Mouse (Mus musculus): ENCODE data around the gene Il1r1. TPM values are rescaled to one million over a fixed set of nuclear protein-coding genes. Genes with fewer than 3 reads are reported as not detected.

Gene Il1r1
- polyA plus RNA-seq, 1 experiment from 2014 or later: 0.51 TPM

- H3K4me3 ChIP-seq (ENCODE audit: low read depth, low read length): no peak overlapping the region
- WGBS: 87% methylated on average over 3 of the region's 3 CpGs
- ATAC-seq (ENCODE audit: low read depth): no peak
Measured at GRCm38 (mm10) chr1:40327604-40328003, 102.7 kb downstream of the Il1r1 start.

GRCm38 (mm10) chr1:40329526-40329925, 104.6 kb downstream of the Il1r1 start:
- no peak for ATAC-seq (ENCODE audit: low read depth)

More at GRCm38 (mm10) chr1:40327604-40328003, 102.7 kb downstream of the Il1r1 start:
- Histone ChIP-seq H3K4me2 (ENCODE audit: low read depth, low read length) (no peak overlapping the region), H3K4me1 (ENCODE audit: control insufficient read depth, insufficient read depth, low read length) (0 out of 2 replicates have a peak, but pooled peaks cover 8% of the 10 kb centered on the region), H3K9ac (replicated peaks; ENCODE audit: low read depth, low read length) (no peak overlapping the region), H3K36me3 (ENCODE audit: control insufficient read depth, insufficient read depth, low read length) (no peaks in the 10 kb centered on the region), H3K27me3 (ENCODE audit: control insufficient read depth, insufficient read depth, low read length) (peaks cover 17% of the 10 kb centered on the region), H3K27ac (ENCODE audit: low read depth, low read length) (no peak overlapping the region), H3K9me3 (ENCODE audit: control insufficient read depth, low read length) (no peaks in the 10 kb centered on the region)

GRCm38 (mm10) chr1:40330181-40330580, 105.3 kb downstream of the Il1r1 start:
- Histone ChIP-seq H3K9ac (replicated peaks; ENCODE audit: low read depth, low read length) (no peak overlapping the region), H3K36me3 (ENCODE audit: control insufficient read depth, insufficient read depth, low read length) (no peaks in the 10 kb centered on the region), H3K9me3 (ENCODE audit: control insufficient read depth, low read length) (no peaks in the 10 kb centered on the region), H3K4me1 (ENCODE audit: control insufficient read depth, insufficient read depth, low read length) (0 out of 2 replicates have a peak, but pooled peaks cover 8% of the 10 kb centered on the region), H3K27ac (ENCODE audit: low read depth, low read length) (no peak overlapping the region), H3K27me3 (ENCODE audit: control insufficient read depth, insufficient read depth, low read length) (peaks cover 13% of the 10 kb centered on the region), H3K4me2 (ENCODE audit: low read depth, low read length) (no peak overlapping the region), H3K4me3 (ENCODE audit: low read depth, low read length) (no peak overlapping the region)
- no peak for ATAC-seq (ENCODE audit: low read depth)
- WGBS: 87% methylated on average over 8 of the region's 8 CpGs

More at GRCm38 (mm10) chr1:40329526-40329925, 104.6 kb downstream of the Il1r1 start:
- Histone ChIP-seq H3K36me3 (ENCODE audit: control insufficient read depth, insufficient read depth, low read length) (no peaks in the 10 kb centered on the region), H3K9ac (replicated peaks; ENCODE audit: low read depth, low read length) (no peak overlapping the region), H3K4me2 (ENCODE audit: low read depth, low read length) (no peak overlapping the region), H3K4me1 (ENCODE audit: control insufficient read depth, insufficient read depth, low read length) (0 out of 2 replicates have a peak, but pooled peaks cover 8% of the 10 kb centered on the region), H3K27me3 (ENCODE audit: control insufficient read depth, insufficient read depth, low read length) (peaks cover 14% of the 10 kb centered on the region), H3K9me3 (ENCODE audit: control insufficient read depth, low read length) (no peaks in the 10 kb centered on the region), H3K27ac (ENCODE audit: low read depth, low read length) (no peak overlapping the region), H3K4me3 (ENCODE audit: low read depth, low read length) (no peak overlapping the region)
- 93% methylated on average over 1 of the region's 1 CpGs for WGBS

DNA sequence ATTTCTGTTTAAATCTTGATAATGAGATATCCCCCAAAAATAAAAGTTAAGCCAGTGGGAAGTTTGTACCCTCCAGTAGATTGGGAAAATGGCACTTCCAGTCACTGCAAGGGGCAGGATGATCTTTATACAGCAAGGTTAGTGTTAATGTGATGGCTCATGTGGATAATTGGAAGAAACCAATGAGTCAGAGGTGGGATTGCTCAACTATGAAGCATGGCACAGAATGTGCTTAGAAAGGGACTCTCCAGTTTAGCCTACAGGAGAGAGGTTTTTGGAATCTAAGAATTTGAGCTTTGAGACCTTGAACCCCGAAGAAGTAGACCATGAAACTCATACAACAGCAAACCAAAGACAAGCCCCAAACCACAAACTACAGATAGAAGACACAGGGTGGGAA, 114.5 kb downstream of the Il1r1 start:
- H3K9ac ChIP-seq (replicated peaks; ENCODE audit: low read depth, low read length): no peak overlapping the region
- no peak overlapping the region for H3K27ac ChIP-seq (ENCODE audit: low read depth, low read length)
- H3K4me1 ChIP-seq (ENCODE audit: control insufficient read depth, insufficient read depth, low read length): no peaks in the 10 kb centered on the region
- no peaks in the 10 kb centered on the region for H3K36me3 ChIP-seq (ENCODE audit: control insufficient read depth, insufficient read depth, low read length)
- WGBS: 93% methylated on average over 1 of the region's 1 CpGs
- no peak overlapping the region for H3K4me3 ChIP-seq (ENCODE audit: low read depth, low read length)
- no peaks in the 10 kb centered on the region for H3K27me3 ChIP-seq (ENCODE audit: control insufficient read depth, insufficient read depth, low read length)
- no peaks in the 10 kb centered on the region for H3K9me3 ChIP-seq (ENCODE audit: control insufficient read depth, low read length)
- ATAC-seq (ENCODE audit: low read depth): no peak
- H3K4me2 ChIP-seq (ENCODE audit: low read depth, low read length): no peak overlapping the region

DNA sequence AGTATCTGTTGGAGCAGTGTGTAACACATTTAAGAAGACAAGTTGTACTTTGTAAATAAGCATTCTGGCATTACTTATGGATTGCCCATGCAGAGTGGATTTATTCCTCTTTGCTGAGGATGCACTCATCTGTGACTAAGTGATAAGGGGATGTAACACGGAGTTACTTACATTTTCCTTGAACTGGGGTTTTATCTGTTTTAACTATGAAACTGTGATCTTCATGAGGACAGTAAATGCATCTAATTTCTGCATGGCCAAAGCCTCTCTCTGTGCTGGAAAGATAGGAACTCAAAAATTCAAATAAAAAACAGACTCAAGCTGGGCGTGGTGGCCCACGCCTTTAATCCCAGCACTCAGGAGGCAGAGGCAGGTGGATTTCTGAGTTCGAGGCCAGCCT, 115.2 kb downstream of the Il1r1 start:
- WGBS: 89% methylated on average over 4 of the region's 4 CpGs
- H3K9me3 ChIP-seq (ENCODE audit: control insufficient read depth, low read length): no peaks in the 10 kb centered on the region
- H3K4me2 ChIP-seq (ENCODE audit: low read depth, low read length): no peak overlapping the region
- H3K27ac ChIP-seq (ENCODE audit: low read depth, low read length): no peak overlapping the region
- no peak for ATAC-seq (ENCODE audit: low read depth)
- H3K4me3 ChIP-seq (ENCODE audit: low read depth, low read length): no peak overlapping the region
- no peaks in the 10 kb centered on the region for H3K27me3 ChIP-seq (ENCODE audit: control insufficient read depth, insufficient read depth, low read length)
- H3K36me3 ChIP-seq (ENCODE audit: control insufficient read depth, insufficient read depth, low read length): no peaks in the 10 kb centered on the region
- H3K4me1 ChIP-seq (ENCODE audit: control insufficient read depth, insufficient read depth, low read length): no peaks in the 10 kb centered on the region
- H3K9ac ChIP-seq (replicated peaks; ENCODE audit: low read depth, low read length): no peak overlapping the region

DNA sequence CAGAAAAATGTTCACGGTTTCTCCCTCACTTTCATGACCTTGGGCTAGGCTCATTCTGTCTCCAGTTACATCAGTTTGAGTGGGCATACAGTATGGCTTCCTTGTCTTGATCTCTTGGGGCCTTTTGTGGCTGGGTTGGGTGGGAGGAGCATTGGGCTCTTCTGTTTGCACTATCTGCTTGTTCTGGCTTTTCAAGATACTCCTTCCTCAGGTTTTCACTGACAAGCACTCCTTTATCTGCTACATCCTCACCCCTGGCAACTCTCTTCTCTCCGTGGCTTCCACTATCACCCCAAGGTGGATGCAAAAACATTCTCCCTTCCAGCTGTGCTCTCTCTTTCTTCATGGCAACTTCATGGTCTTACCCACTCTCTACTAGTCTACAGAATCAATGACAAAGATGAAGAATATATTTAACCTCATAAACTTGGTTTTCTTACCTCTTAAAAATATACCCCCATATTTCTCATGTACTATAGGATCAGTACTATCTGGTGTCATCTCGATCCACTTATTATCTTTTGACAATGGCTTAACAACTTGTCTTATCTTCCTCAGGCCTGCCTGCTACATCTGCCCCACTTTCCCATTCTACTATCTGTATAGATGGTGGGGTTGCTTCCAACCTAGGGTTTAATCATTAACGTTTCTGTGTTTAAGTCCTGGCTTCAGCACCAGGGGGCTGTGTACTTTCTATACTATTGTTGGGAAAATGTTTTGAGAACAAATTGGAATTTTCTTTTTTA, 127.5 kb downstream of the Il1r1 start:
- no peaks in the 10 kb centered on the region for H3K36me3 ChIP-seq (ENCODE audit: control insufficient read depth, insufficient read depth, low read length)
- no peak overlapping the region for H3K4me3 ChIP-seq (ENCODE audit: low read depth, low read length)
- ATAC-seq (ENCODE audit: low read depth): no peak
- no peak overlapping the region for H3K27ac ChIP-seq (ENCODE audit: low read depth, low read length)
- WGBS: 90% methylated on average over 4 of the region's 4 CpGs
- no peaks in the 10 kb centered on the region for H3K9me3 ChIP-seq (ENCODE audit: control insufficient read depth, low read length)
- H3K9ac ChIP-seq (replicated peaks; ENCODE audit: low read depth, low read length): no peak overlapping the region
- H3K4me1 ChIP-seq (ENCODE audit: control insufficient read depth, insufficient read depth, low read length): no peaks in the 10 kb centered on the region
- no peak overlapping the region for H3K4me2 ChIP-seq (ENCODE audit: low read depth, low read length)
- no peaks in the 10 kb centered on the region for H3K27me3 ChIP-seq (ENCODE audit: control insufficient read depth, insufficient read depth, low read length)

DNA sequence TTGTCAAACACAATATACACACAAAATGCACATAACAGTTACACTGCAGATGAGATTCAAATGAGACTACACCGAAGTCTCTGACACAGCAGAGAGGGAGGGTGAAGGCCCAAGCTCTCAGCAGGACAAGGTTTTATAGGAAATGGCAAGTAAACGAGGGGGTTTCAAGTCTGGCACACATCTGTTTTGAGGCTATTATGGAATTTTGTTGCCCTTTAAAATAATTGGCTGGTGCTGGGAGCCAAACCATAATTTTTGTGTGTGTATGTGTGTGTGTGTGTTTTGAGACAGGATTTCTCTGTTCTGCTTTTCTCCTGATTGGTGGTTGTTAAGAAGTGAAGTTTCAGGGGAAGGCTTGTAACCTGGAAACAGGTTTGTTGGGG, 128.0 kb downstream of the Il1r1 start:
- Histone ChIP-seq H3K36me3 (ENCODE audit: control insufficient read depth, insufficient read depth, low read length) (no peaks in the 10 kb centered on the region), H3K9ac (replicated peaks; ENCODE audit: low read depth, low read length) (no peak overlapping the region), H3K4me3 (ENCODE audit: low read depth, low read length) (no peak overlapping the region), H3K27ac (ENCODE audit: low read depth, low read length) (no peak overlapping the region), H3K4me1 (ENCODE audit: control insufficient read depth, insufficient read depth, low read length) (no peaks in the 10 kb centered on the region), H3K9me3 (ENCODE audit: control insufficient read depth, low read length) (no peaks in the 10 kb centered on the region), H3K27me3 (ENCODE audit: control insufficient read depth, insufficient read depth, low read length) (no peaks in the 10 kb centered on the region), H3K4me2 (ENCODE audit: low read depth, low read length) (no peak overlapping the region)
- WGBS: 54% methylated on average over 2 of the region's 2 CpGs
- ATAC-seq (ENCODE audit: low read depth): no peak

DNA sequence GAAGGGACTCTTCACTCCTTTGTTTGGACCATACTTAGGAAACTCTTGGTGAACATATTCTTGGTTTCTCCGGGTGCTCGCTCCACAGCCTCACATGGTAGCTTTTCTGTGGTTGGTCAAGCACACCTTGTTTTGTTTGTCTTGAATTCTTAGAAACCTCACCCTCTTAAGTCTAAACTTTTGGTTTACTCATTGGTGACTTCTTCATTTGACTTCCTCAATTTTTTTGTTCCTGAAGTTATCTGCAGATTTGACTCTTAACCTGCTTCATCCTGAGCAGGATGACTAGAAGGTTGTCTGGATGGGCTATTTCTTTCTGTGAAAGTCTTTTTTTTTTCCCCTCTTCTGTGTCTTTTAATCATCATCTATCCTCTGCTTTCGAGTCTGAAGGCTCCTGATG, 129.8 kb downstream of the Il1r1 start:
- H3K4me2 ChIP-seq (ENCODE audit: low read depth, low read length): no peak overlapping the region
- no peaks in the 10 kb centered on the region for H3K9me3 ChIP-seq (ENCODE audit: control insufficient read depth, low read length)
- no peaks in the 10 kb centered on the region for H3K36me3 ChIP-seq (ENCODE audit: control insufficient read depth, insufficient read depth, low read length)
- no peak overlapping the region for H3K4me3 ChIP-seq (ENCODE audit: low read depth, low read length)
- 88% methylated on average over 3 of the region's 3 CpGs for WGBS
- no peaks in the 10 kb centered on the region for H3K4me1 ChIP-seq (ENCODE audit: control insufficient read depth, insufficient read depth, low read length)
- ATAC-seq (ENCODE audit: low read depth): no peak
- no peak overlapping the region for H3K27ac ChIP-seq (ENCODE audit: low read depth, low read length)
- no peak overlapping the region for H3K9ac ChIP-seq (replicated peaks; ENCODE audit: low read depth, low read length)
- H3K27me3 ChIP-seq (ENCODE audit: control insufficient read depth, insufficient read depth, low read length): no peaks in the 10 kb centered on the region

GRCm38 (mm10) chr1:40355431-40355843, 130.6 kb downstream of the Il1r1 start:
- ATAC-seq (ENCODE audit: low read depth): no peak
- no peaks in the 10 kb centered on the region for H3K36me3 ChIP-seq (ENCODE audit: control insufficient read depth, insufficient read depth, low read length)
- H3K27me3 ChIP-seq (ENCODE audit: control insufficient read depth, insufficient read depth, low read length): no peaks in the 10 kb centered on the region
- H3K4me3 ChIP-seq (ENCODE audit: low read depth, low read length): no peak overlapping the region
- no peaks in the 10 kb centered on the region for H3K4me1 ChIP-seq (ENCODE audit: control insufficient read depth, insufficient read depth, low read length)
- H3K4me2 ChIP-seq (ENCODE audit: low read depth, low read length): no peak overlapping the region
- no peaks in the 10 kb centered on the region for H3K9me3 ChIP-seq (ENCODE audit: control insufficient read depth, low read length)
- H3K9ac ChIP-seq (replicated peaks; ENCODE audit: low read depth, low read length): no peak overlapping the region
- 94% methylated on average over 4 of the region's 4 CpGs for WGBS
- no peak overlapping the region for H3K27ac ChIP-seq (ENCODE audit: low read depth, low read length)

Data from neural tube, embryonic 14.5 days (tissue).